Mouse (Mus musculus): ENCODE measurements at regions not wholly inside any gene's neighbourhood (a gene's known extent, or its start where the extent isn't known, plus 50 kb on each side); places are given as distances from the start of the nearest gene placed in this dataset.

GRCm38 (mm10) chr7:53750985-53751605, 1084.2 kb upstream of the Luzp2 start:
- 51% methylated on average over 4 of the region's 4 CpGs for whole genome bisulfite sequencing
- DNase-seq (ENCODE audit: low spot score) (peak; percentile 11), ATAC-seq (peak; percentile 58; the same call in 1 of the 2 replicates)
- Histone ChIP-seq H3K9me3 (replicated peaks; ENCODE audit: control insufficient read depth, low read length) (no peaks in the 10 kb centered on the region), H3K27me3 (replicated peaks; ENCODE audit: control insufficient read depth, insufficient read depth, low read length) (no peaks in the 10 kb centered on the region), H3K36me3 (ENCODE audit: control insufficient read depth, insufficient read depth, low read length) (no peaks in the 10 kb centered on the region), H3K4me3 (ENCODE audit: low read depth, low read length) (no peak overlapping the region), H3K9ac (ENCODE audit: low read length) (no peak overlapping the region), H3K4me1 (ENCODE audit: control insufficient read depth, insufficient read depth, low read length) (no peaks in the 10 kb centered on the region), H3K4me2 (ENCODE audit: low read length) (no peak overlapping the region), H3K27ac (ENCODE audit: low read depth, low read length) (no peak overlapping the region)
